Mouse (Mus musculus): ENCODE measurements at regions not wholly inside any gene's neighbourhood (a gene's known extent, or its start where the extent isn't known, plus 50 kb on each side); places are given as distances from the start of the nearest gene placed in this dataset.

DNA sequence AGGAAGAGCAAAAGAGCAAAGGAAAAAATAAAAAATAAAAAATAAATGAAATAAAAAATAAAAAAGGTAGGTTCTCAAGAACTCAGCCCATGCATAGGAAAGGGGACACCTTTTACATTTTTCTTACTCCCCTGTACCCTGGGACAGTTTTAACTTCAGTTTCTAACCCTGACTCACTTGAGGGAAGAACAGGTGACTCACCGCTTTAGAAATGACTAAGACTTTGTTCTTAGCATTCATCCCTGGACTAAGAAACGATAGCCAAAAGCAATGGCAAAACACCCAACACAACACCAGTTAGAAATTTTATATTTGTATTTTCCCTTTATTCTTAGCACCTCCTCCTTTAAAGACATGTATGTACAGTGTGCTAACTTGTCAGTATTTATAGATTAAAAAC, 161.5 kb upstream of the Samsn1 start:
- no peak for DNase-seq (ENCODE audit: low spot score in 2 of 2)

DNA sequence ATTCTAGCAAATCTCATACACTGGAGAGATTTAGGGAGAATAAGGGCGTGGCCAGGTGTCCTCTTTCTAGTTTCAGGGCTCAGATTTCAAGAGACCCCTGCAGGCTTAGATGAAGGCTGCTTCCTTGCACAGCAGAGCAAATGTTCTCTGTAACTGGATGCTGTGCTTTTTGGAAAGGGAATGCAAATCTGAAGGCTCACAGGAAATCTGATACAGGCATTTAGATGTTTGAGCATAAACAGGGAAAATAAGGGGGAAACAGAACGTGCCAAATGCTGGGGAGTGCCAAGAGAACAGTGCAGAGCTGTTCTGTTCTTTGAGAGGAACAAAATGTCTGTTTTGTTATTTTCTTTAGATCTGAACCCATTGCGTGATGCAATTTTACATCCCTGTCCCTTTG, 161.0 kb upstream of the Samsn1 start:
- DNase-seq (ENCODE audit: low spot score in 2 of 2): no peak

DNA sequence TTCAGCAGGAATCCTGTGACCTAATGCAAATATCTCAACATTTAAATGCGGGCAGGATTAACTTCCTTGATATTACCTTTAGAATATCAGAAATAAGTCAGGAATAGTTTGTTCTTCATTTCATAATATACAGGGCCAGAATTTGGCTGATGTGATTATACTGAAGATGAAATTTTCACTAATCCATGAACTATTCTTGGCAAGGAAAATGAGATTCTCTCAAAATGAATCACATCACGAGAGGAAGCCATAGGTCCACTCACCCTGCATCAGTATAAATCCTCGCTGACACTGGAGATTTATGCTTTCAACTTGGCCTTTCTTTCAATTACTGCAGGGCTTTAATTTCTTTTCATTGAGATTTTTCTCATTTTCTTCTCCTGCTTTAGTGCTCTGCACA, 159.5 kb upstream of the Samsn1 start:
- no peak for DNase-seq (ENCODE audit: low spot score in 2 of 2)

DNA sequence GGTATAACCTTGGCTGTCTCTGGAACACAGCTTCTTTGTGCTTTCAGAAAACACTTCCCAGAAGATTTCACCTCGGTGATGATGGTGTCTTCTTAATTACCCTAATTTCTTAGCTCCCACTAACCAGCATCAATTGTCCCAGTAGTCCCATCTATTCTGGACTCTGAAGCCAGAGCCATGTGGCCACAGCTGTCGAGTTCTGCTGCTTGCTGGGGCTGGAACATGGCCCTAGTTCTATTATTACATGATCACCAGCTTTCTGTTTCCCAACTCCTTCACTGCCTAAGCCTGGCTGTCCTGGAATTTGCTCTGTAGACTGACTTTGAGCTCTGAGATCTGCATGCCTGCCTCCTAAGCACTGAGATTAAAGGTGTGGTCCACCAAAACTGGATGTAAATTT, 145.6 kb upstream of the Samsn1 start:
- no peak for DNase-seq (ENCODE audit: low spot score in 2 of 2)

DNA sequence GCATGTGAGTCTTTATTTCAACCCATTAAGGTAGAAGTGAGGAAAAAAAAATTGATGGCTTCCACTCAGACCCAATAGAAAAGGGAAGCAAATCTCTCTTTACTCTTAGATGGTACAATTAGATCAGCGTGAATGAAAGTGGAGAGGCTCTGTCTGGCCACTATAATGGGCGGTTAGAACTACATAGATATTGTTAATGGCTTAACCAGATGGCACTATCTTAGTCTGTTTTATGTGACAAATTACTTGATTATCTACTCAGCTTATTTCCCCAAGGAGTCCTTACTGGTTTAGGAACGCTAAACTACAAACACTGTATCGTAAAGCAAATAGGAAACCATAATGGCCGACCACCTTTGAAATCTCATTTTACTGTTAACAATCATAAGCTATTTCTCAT, 138.8 kb upstream of the Samsn1 start:
- DNase-seq (ENCODE audit: low spot score in 2 of 2): no peak

DNA sequence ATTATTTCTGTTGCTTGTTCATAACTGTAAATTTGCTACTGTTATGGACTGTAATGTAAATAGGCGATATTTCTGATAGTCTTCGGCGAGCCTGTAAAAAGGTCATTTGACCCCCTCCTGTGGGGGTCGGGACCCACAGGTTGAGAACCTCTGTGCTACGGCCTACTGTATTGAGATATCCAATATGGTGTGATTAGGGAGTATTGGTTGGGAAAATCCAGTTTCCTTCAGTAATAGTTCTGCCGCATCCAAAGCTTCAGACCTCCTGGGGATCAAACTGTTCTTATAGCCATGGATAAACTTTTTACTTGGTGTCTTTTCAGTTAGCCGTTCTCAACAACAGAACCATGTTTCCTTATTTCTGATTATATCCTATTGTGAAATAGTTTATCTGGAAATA, 136.5 kb upstream of the Samsn1 start:
- DNase-seq (ENCODE audit: low spot score in 2 of 2): no peak

DNA sequence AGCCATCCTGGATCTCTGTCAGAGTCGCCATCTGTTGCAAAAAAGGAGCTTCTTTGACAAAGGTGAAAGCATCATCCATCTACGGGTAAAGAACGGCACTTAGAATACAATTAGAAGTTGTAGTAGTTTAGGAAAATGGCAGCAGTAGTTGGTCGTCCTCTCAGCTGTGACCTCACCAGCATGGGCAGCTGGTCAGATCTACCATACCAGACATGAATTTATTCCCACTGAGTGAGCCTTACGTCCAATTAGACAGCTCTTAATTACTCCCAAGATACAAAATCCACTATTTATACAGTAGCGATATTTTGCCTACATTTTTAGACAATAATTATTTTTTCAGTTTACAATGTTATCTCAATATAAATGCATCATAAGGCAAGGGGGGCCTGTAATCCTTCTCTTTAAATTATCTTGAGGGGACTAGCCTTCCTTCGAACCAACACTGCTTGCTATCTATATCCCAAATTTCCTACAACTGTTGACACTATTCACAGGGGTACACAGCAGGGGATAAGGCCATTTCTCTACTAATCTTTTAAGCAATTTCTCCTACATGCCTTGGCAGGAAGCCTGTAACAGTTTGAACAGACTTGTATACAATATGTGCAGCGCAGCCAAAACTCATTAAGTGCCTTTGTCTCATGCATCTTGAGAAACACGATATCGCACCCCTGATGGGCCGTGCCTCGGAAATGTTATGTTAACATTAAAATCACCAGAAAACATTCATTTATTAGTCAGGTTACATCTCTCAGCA, 131.9 kb upstream of the Samsn1 start:
- DNase-seq (ENCODE audit: low spot score in 2 of 2): no peak

DNA sequence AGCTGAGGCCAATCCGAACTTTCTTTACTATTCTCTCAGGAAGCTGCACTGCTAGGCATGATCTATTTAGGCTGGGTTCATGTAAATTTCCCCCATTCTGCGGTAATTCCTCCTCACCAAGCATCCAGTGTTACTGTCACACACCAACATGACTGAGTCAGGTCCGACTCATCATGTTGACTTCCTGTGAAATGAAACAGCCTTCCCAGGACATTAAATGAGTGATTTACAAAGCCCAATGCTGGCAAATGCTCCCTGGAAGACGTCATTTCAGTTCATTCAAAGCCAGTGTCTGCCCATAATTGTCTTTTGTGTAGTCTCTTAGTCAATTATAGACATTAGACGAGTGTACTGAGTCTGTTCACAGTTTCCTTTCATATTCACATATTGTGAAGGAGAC, 127.5 kb upstream of the Samsn1 start:
- DNase-seq (ENCODE audit: low spot score in 2 of 2): no peak

DNA sequence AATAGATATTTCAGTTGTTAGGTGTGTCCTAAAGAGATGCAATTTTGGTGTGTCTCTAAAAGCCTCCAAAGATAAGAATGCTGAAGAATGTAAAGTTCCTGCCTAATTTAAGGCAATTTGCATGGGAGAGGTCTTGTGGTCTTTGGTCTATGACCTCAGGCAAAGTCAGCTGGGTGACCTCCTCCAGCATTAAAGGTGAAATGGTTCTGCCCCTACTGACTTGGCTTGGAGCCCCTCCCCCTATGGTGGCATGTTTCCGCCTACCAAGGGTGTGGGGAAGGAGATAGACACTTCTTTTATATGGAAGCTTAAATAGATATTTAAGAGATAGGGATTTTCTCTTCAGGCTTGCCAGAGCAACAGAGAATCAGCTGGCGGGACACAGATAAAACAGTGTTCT, 111.8 kb upstream of the Samsn1 start:
- DNase-seq (ENCODE audit: low spot score in 2 of 2): no peak

DNA sequence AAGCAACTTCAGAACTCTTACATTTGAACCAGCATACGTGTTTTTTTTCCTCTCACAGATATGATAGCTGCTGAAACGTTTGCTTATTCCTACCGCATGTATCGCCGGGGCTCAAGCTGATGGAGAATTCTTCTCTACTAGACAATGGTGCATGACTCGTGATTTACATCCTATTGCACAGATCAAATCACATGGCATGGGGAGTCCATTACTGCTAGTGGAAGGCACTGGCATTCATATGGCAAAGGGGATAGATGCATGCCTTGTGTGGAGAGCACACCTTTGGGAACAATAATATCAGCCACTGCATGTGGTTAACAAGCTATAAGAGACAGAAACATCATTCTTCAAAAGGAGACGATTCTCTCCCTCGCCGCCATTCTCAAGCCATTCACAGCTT, 108.4 kb upstream of the Samsn1 start:
- DNase-seq (ENCODE audit: low spot score in 2 of 2): no peak

DNA sequence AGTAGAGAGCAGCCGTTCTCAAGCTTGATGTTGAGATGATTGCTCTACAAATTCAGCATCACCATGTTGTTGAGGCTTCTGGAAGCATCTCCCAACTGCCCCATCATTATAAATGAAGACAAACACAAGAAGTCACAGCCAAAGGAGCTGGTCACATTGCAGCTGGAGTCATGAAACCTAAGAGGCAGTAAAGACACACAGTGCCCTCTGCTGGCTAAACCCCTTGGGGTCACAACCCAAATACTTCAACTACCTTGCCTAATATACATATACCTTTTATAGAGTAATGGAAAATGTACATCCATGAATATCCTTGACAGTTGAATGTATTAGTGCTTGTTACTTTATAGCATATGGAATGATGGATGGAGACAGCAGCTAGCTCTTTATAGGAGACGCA, 107.9 kb upstream of the Samsn1 start:
- peak; percentile 7 to 21 for DNase-seq (ENCODE audit: low spot score in 2 of 2)

DNA sequence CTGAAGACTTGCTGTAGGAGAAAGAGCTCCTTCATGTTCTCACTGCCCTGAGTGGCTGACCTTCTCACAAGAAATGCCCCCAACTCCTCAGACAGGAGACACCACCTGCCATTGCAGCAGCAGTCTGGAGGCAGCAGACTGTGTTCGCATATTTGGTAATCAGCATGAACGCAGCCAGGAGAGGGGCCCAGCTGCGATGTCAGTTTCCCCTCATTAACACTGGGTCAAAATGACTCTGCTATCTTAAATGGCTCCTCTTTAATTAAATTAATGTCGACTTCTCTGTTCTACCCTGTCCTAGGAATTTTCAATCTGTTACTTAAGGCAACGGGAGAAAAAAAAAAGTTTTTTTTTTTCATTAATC, 100.9 kb upstream of the Samsn1 start:
- DNase-seq (ENCODE audit: low spot score in 2 of 2): no peak

DNA sequence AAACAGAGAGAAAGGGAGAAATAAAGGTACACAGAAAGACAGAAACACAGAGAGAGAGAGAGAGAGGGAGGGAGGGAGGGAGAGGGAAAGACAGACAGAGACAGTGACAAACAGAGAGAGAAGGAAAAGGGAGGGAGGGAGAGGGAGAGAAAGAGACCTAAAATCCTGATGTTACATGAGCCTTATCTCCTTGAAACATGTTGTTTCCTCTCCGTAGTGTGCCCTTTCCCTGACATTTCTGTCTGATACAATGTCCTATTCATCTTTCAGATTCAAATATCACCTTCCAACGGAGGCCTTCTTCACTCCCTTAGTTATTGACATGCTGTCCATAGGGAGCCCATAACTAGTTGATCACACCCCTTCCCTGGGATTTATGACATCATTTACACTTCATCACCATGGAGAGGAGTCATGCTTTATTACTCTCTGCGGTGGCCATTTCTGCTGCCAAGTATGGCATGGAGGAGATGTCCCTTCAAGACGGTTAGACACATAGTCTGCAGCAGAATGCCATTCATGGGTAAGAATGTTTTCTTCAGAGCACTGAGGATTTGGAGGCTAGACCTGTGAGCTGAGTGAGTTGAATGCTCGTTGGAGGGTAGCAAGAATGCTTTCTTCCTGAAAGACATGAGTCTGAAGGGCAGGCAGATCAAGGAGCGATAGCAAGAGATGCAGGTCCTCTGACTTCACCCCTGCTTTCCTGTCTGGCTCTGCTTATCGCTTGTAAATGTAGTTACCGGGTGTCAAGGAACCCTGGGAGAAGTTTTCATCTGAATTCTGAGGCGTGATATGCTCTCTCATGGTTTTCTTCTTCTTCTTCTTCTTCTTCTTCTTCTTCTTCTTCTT, 100.3 kb upstream of the Samsn1 start:
- no peak for DNase-seq (ENCODE audit: low spot score in 2 of 2)

DNA sequence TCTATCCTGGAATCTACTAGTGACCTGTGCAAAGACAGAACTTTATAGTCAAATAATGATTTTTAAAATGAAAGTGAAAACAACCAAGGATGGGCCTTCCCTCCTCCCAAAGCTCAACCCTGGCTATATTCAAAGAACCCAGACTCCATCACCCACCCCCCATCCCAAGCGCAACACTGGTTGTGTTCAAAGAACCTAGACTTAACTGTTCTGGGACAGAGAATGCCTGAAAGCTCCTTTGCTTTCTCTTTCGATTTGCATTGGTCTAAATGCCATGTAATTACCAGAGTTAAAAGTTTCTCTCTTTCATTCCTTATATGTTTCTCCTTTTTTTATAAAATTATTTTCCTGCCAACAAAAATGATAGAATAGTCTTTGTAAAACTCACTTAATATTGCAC, 98.6 kb upstream of the Samsn1 start:
- DNase-seq (ENCODE audit: low spot score in 2 of 2): no peak

DNA sequence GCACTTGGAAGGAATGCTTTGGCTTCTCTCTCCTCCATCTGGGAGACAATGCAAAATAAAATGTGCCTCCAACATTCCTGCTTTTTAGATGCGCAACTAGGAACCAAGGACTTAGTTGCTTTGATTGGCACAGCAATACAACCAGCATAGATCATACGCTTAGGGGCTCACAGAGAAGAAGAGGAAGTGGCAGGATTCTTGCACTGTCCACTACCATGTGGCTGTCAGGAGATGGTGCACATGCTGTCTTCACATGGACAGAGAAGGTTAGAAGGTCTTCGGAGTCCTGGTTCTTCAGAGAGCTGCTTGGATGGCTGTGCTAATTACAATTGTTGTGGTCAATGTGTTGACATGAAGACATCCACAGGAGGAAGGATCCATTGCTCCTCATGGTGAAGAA, 88.3 kb upstream of the Samsn1 start:
- DNase-seq (ENCODE audit: low spot score in 2 of 2): no peak

DNA sequence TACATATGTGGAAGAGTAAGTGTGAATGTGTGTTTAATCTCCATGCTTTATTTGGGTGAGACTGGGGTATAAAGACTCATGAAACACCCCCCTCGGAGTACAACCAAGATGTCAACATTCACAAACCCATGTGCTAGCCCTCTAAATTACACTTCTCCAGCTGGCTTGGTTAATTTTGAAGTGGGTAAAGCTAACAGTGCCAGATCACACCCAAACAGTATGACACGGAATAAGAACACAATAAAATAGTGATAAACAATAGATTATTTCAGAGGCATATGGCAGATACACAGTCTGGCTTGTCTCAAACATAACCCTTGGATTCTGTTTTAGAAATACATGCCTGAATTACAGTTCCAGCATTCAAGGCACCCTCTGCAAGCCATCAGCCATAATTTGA, 86.4 kb upstream of the Samsn1 start:
- DNase-seq (ENCODE audit: low spot score in 2 of 2): no peak

DNA sequence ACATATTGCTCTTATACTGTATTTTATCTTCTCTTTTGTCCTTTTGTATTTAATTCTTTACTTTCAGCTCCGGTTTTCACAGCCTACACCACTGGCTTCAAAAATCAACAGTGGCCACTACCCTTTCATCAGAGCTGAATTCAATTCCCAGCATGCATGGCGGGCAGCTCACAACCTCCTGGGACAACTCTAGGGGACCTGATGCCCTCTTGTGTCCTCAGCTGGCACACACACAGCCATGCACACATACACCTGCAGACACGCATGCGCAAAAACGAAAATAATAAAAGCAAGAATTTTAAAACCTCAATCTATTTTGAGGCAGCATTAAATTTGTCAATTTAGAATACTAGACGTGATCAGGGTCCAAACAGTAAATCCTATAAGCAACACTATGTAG, 82.6 kb upstream of the Samsn1 start:
- DNase-seq (ENCODE audit: low spot score in 2 of 2): no peak

DNA sequence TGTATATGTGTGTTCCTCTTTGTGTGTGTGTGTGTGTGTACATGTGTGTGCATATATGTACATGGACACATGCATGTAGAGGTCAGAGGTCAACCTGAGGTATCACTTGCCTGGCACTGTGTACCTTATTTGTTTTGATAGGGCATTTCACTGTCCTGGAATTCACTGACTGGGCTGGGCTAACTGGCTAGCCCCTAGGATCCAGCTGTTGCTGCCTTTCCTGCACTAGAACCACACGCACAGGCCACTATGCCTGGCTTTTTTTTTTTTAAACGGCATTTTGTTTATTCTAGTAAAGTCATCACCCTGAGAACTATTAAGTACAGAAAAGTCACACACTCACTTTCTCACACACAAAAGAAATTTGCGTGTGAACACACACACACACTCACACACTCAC, 79.7 kb upstream of the Samsn1 start:
- DNase-seq (ENCODE audit: low spot score in 2 of 2): no peak

DNA sequence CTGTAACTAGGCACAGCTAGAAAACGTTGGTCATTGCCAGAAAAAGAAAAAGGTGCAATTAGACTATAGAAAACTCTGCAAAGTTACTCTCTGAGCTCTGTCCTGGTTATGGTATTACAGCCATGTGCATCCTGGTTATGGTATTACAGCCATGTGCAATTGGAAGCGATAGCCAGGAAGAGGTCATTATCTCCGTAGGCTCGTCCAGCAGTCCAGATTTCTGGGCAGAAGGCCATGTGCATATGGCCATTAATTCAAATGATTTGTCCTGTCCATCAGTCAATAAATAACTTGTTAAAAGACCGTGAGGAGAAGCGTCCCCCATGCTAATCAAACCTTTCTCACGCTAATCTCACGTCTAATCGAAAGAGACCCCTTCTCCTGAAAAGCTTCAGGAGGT, 75.7 kb upstream of the Samsn1 start:
- no peak for DNase-seq (ENCODE audit: low spot score in 2 of 2)

DNA sequence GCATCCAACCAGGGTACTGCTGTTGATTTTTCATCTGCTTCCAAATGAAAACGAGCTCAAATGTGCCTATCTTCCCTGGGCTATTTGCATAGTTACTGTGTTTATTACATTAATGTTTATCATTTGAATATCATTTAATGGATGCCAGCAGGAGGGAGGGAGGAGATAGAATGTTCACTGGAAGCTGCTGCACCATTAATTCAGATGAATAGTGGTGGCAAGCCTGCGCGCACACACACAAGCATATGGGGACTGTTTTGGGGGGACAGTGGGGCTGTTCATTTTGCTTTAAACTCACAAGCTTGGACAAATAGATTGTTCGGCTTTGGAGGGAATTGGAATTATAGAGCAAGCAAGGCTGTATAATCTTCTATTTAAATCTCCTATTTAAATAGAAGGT, 74.3 kb upstream of the Samsn1 start:
- no peak for DNase-seq (ENCODE audit: low spot score in 2 of 2)

DNA sequence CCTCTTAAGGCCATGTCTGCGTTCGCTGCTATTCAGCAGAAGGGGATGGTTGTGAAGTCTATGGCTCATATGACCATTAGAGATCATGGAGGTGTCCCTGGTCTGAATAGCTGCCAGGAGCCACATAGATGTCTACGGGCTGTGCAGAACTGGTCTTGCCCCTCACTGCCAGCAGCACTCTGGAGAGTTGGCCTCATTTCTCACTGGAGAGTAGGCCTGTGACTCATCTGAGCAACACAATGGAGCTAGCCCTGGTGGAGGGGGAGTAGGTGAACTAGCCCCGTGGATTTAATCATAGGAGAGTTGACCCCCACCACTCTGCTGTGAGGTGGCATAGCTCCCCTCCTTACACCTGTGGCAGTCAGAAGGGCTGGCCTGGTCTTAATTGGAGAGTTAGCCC, 63.3 kb upstream of the Samsn1 start:
- DNase-seq (ENCODE audit: low spot score in 2 of 2): no peak

DNA sequence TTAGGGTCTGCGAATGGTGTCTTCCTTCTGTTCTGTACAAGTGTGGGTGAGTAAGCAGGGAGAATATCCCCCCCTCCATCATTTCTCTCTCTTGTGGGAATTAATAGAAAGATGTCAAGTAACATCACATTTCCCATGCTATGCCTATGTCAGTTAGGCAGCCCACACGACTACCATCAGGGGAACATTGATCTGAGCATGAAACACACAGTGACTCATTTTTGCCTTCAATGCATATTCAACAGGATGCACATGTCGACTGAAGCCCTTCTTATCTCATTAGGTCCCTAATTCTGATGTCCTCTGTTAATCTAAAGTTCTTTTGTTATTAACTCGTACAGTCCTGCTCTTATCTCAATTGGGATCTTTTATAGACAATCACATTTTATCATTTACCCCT, 60.4 kb upstream of the Samsn1 start:
- DNase-seq (ENCODE audit: low spot score in 2 of 2): no peak

DNA sequence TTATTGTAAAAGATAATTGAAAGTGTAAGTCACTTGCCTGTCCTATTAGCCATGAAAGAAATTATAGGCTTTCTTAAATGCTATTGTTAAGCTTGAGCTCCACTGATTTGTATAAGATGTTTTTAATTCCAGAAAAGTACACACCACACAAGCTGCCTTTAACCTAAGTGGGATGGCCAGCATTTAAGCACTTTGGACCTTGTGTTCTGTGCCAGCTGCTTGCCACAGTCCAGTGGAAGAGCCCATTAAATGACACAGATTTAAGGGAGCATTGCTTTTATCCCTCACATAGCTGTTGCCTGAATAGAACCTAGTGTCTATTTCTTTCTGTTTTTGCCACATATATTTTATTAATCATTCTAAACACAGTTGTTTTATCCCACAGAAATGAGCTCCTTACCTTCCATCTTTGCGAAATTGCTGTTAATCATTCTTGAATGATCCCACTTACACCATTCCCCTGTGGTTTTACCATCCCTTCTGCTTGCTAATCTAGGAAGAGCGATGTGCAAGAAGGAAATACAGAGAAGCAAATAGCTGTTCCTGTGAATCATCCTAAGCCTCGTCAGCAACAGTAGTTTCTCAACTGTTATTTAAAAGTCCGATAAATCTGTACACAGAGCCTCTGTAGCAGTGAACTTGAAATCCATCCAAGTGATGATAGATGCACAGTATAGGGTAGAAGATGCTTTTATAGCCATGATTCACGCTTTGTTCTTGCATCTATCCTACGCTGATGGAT, 57.9 kb upstream of the Samsn1 start:
- no peak for DNase-seq (ENCODE audit: low spot score in 2 of 2)

Data from urinary bladder, postnatal 36 days (tissue).